Mouse (Mus musculus) MEL (cell line): Measurements from ENCODE around the gene Ano10. TPM values are rescaled to one million over a fixed set of nuclear protein-coding genes. Genes with fewer than 3 reads are reported as not detected.
A peak's percentile ranks its signal among the peaks of the same experiment; 100 is the strongest.

Source experiments
- DNase-seq: peaks from one replicate; pipeline ENCODE4 v3.0.0; 2011; ENCODE audit warnings: low read depth, low spot score
- H3K27ac ChIP-seq: 2 replicates; pipeline ENCODE4 v1.5.1; 2012; ENCODE audit warnings: low read depth, mild to moderate bottlenecking, control low read depth, low read length, moderate library complexity; ENCODE audit not compliant: control insufficient read depth
- H3K27me3 ChIP-seq, 2 experiments: fragments of 150-350 bp in 1 of 2; sonication (generic) in 1 of 2; 2 replicates each; pipeline ENCODE4 v1.6.1; 2012; ENCODE audit warnings: low read length in 2 of 2, mild to moderate bottlenecking in 2 of 2, improper control_type of control experiment in 1 of 2, moderate library complexity in 1 of 2; ENCODE audit not compliant: insufficient read depth in 2 of 2, control insufficient read depth in 1 of 2
- H3K36me3 ChIP-seq, 2 experiments: 2 replicates each; pipeline ENCODE4 v1.6.1; 2012 to 2014; ENCODE audit warnings: low read length in 2 of 2, improper control_type of control experiment in 1 of 2, inconsistent platforms in 1 of 2, mild to moderate bottlenecking in 1 of 2; ENCODE audit not compliant: insufficient read depth in 2 of 2, control insufficient read depth in 1 of 2
- H3K4me1 ChIP-seq, 2 experiments: fragments of 150-350 bp in 1 of 2; sonication (generic) in 1 of 2; 2 replicates each; pipeline ENCODE4 v1.6.1; 2012; ENCODE audit warnings: low read length in 2 of 2, improper control_type of control experiment in 1 of 2, mild to moderate bottlenecking in 1 of 2; ENCODE audit not compliant: insufficient read depth in 2 of 2, control insufficient read depth in 1 of 2
- H3K4me3 ChIP-seq, 2 experiments: fragments of 150-350 bp in 1 of 2; sonication (generic) in 1 of 2; 2 replicates each; pipeline ENCODE4 v1.5.1; 2012; ENCODE audit warnings: low read depth in 2 of 2, low read length in 2 of 2, mild to moderate bottlenecking in 2 of 2, moderate library complexity in 2 of 2, control low read depth in 1 of 2, improper control_type of control experiment in 1 of 2; ENCODE audit not compliant: control insufficient read depth in 1 of 2, insufficient read depth in 1 of 2
- H3K79me2 ChIP-seq: 2 replicates; pipeline ENCODE4 v1.6.1; 2012; ENCODE audit warnings: mild to moderate bottlenecking, low read length, moderate library complexity; ENCODE audit not compliant: control insufficient read depth, poor library complexity, insufficient read depth
- H3K9ac ChIP-seq: 2 replicates; pipeline ENCODE4 v1.6.1; 2012; ENCODE audit warnings: low read depth, mild to moderate bottlenecking, control low read depth, low read length, moderate library complexity; ENCODE audit not compliant: control insufficient read depth, poor library complexity, severe bottlenecking
- H3K9me3 ChIP-seq: fragments of 150-350 bp; sonication (generic); replicated peaks from 2 replicates; pipeline ENCODE4 v1.6.1; 2012; ENCODE audit warnings: mild to moderate bottlenecking, low read length, improper control_type of control experiment, moderate library complexity; ENCODE audit not compliant: insufficient read depth
- CTCF ChIP-seq, 3 experiments: IDR thresholded peaks in 2 of 3; conservative IDR thresholded peaks in 1 of 3; 2 replicates each; pipeline ENCODE4 v1.5.1; 2011 to 2012; ENCODE audit warnings: low read length in 3 of 3, low read depth in 2 of 3, mild to moderate bottlenecking in 2 of 3, improper control_type of control experiment in 1 of 3, inconsistent platforms in 1 of 3, mixed read lengths in 1 of 3, moderate library complexity in 1 of 3; ENCODE audit not compliant: control insufficient read depth in 1 of 3, insufficient read depth in 1 of 3, poor library complexity in 1 of 3, severe bottlenecking in 1 of 3
- ELF1 ChIP-seq: IDR thresholded peaks from 2 replicates; pipeline ENCODE4 v1.6.1; 2014; ENCODE audit warnings: low read depth, mild to moderate bottlenecking, inconsistent platforms, low read length, improper control_type of control experiment, moderate library complexity
- EP300 ChIP-seq, 2 experiments: IDR thresholded peaks; 2 replicates each; pipeline ENCODE4 v1.6.1; 2011; ENCODE audit warnings: improper control_type of control experiment in 2 of 2, low read length in 2 of 2, low read depth in 1 of 2, mild to moderate bottlenecking in 1 of 2
- ETS1 ChIP-seq: IDR thresholded peaks from 2 replicates; pipeline ENCODE4 v1.6.1; 2012; ENCODE audit warnings: low read depth, mild to moderate bottlenecking, inconsistent platforms, low read length, improper control_type of control experiment, moderate library complexity
- GABPA ChIP-seq: IDR thresholded peaks from 2 replicates; pipeline ENCODE4 v1.6.1; 2012; ENCODE audit warnings: low read depth, mild to moderate bottlenecking, inconsistent platforms, low read length, improper control_type of control experiment, moderate library complexity
- HCFC1 ChIP-seq: IDR thresholded peaks from 2 replicates; pipeline ENCODE4 v1.6.1; 2012; ENCODE audit warnings: low read depth, mild to moderate bottlenecking, inconsistent platforms, low read length, improper control_type of control experiment, moderate library complexity
- KAT2A ChIP-seq: conservative IDR thresholded peaks from 2 replicates; pipeline ENCODE4 v1.6.1; 2012; ENCODE audit warnings: low read depth, low read length, improper control_type of control experiment, inconsistent platforms
- MAX ChIP-seq: IDR thresholded peaks from 2 replicates; pipeline ENCODE4 v1.6.1; 2011; ENCODE audit warnings: low read length, improper control_type of control experiment
- MAZ ChIP-seq: IDR thresholded peaks from 2 replicates; pipeline ENCODE4 v1.6.1; 2012; ENCODE audit warnings: low read depth, mild to moderate bottlenecking, inconsistent platforms, low read length, improper control_type of control experiment
- MYC ChIP-seq: IDR thresholded peaks from 2 replicates; pipeline ENCODE4 v1.6.1; 2011; ENCODE audit warnings: low read depth, mild to moderate bottlenecking, low read length, improper control_type of control experiment, moderate library complexity
- RCOR1 ChIP-seq: IDR thresholded peaks from 2 replicates; pipeline ENCODE4 v1.6.1; 2012; ENCODE audit warnings: low read depth, mild to moderate bottlenecking, inconsistent platforms, low read length, improper control_type of control experiment
- SMC3 ChIP-seq: IDR thresholded peaks from 2 replicates; pipeline ENCODE4 v1.6.1; 2011; ENCODE audit warnings: low read depth, low read length, improper control_type of control experiment
- TAL1 ChIP-seq: IDR thresholded peaks from 2 replicates; pipeline ENCODE4 v1.6.1; 2012; ENCODE audit warnings: mild to moderate bottlenecking, inconsistent platforms, low read length, moderate library complexity, mixed read lengths
- TBP ChIP-seq: IDR thresholded peaks from 2 replicates; pipeline ENCODE4 v1.8.0; 2011; ENCODE audit warnings: low read depth, low read length, improper control_type of control experiment
- USF1 ChIP-seq: IDR thresholded peaks from 2 replicates; pipeline ENCODE4 v1.6.1; 2014; ENCODE audit warnings: low read depth, mild to moderate bottlenecking, inconsistent platforms, low read length, improper control_type of control experiment, moderate library complexity
- ZKSCAN1 ChIP-seq: IDR thresholded peaks from 2 replicates; pipeline ENCODE4 v1.6.1; 2012; ENCODE audit warnings: low read depth, mild to moderate bottlenecking, inconsistent platforms, low read length, improper control_type of control experiment, moderate library complexity
- ZNF384 ChIP-seq: IDR thresholded peaks from 2 replicates; pipeline ENCODE4 v1.6.1; 2012; ENCODE audit warnings: low read depth, mild to moderate bottlenecking, inconsistent platforms, low read length, improper control_type of control experiment
- polyA plus RNA-seq, 2 experiments: library from polyadenylated mRNA; stranded (reverse) in 1 of 2; unstranded in 1 of 2; fragments of >175 nt in 1 of 2; fragments of >200 nt in 1 of 2; gene quantifications; 2 replicates each; pipeline versions ENCODE4 v1.2.1 to v1.2.4; 2012; ENCODE audit warnings: low replicate concordance in 2 of 2, low read depth in 1 of 2; ENCODE audit not compliant: insufficient read length in 2 of 2, insufficient read depth in 1 of 2, missing spikeins in 1 of 2
- total RNA-seq: library from RNA; depleted of rRNA; stranded (reverse); fragments of 300-350 nt; gene quantifications from 2 replicates; pipeline ENCODE4 v1.2.3, GENCODE M21; 2012

The Ano10 gene
- total and polyA plus RNA-seq, 3 experiments: 0.54 to 3.1 TPM; not detected in 1

DNA sequence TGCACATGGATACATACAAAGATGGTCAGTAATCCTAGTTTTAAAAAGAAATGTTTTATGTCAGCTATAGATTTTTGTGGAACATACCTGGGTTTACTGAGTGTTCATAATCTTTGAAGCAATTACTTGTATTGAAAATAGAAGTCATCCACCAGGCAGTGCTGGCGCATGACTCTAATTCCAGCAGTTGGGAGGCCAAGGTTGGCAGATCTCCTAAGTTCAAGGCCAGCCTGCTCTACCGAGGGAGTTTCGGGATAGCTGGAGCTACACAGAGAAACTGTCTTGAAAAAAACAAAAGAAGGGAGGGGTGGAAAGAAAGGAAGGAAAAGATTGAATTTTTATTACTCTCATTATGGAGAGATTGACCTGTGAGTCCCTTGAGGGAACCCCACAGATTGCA lies 145.9 kb downstream of the Ano10 start:
- Histone ChIP-seq H3K27ac (no peak overlapping the region), H3K4me1 (peaks cover 2 to 8% of the 10 kb centered on the region in 2 experiments), H3K9me3 (no peaks in the 10 kb centered on the region), H3K9ac (no peak overlapping the region), H3K36me3 (peaks cover 0 to 9% of the 10 kb centered on the region in 2 experiments; a peak in 2 of 4 replicates), H3K27me3 (no peaks in the 10 kb centered on the region), H3K4me3 (no peak overlapping the region), H3K79me2 (no peaks in the 10 kb centered on the region)
- TF ChIP-seq ETS1 (no peak), ZNF384 (no peak), USF1 (no peak), TAL1 (no peak), MAX (no peak), ELF1 (no peak), CTCF (IDR thresholded peaks at IDR 0.05 in 2 of 3, conservative IDR thresholded peaks at IDR 0.05 in 1 of 3; ENCODE audit: control insufficient read depth in 1 of 3, insufficient read depth in 1 of 3, low read depth in 2 of 3, low read length in 3 of 3, poor library complexity in 1 of 3, severe bottlenecking in 1 of 3) (no peak), MYC (no peak), SMC3 (no peak), GABPA (no peak), TBP (no peak), KAT2A (no peak), RCOR1 (no peak), HCFC1 (no peak), EP300 (IDR thresholded peaks at IDR 0.05; ENCODE audit: low read depth in 1 of 2, low read length in 2 of 2) (no peak), ZKSCAN1 (no peak)
- DNase-seq: no peak

- H3K36me3 ChIP-seq: peaks cover 0 to 9% of the 10 kb centered on the region in 2 experiments; a peak in 3 of 4 replicates
- no peaks in the 10 kb centered on the region for H3K9me3 ChIP-seq
- H3K27ac ChIP-seq: no peak overlapping the region
- H3K4me3 ChIP-seq: no peak overlapping the region
- peak in 1 of 2 experiments; percentile 12; a peak in 1 of 4 replicates for TF ChIP-seq EP300 (IDR thresholded peaks at IDR 0.05; ENCODE audit: low read depth in 1 of 2, low read length in 2 of 2)
- no peak for TF ChIP-seq MAZ
- H3K4me1 ChIP-seq: peaks cover 2 to 8% of the 10 kb centered on the region in 2 experiments
- peak; percentile 39 for DNase-seq
- no peaks in the 10 kb centered on the region for H3K27me3 ChIP-seq
- H3K9ac ChIP-seq: no peak overlapping the region
- no peaks in the 10 kb centered on the region for H3K79me2 ChIP-seq
Measured at GRCm38 (mm10) chr9:122146124-122146870, 147.9 kb downstream of the Ano10 start.
